Mouse (Mus musculus) thymus, postnatal 10 days (tissue): Measurements from ENCODE around the gene Jagn1.

ENCODE experiments used
- DNase-seq, 2 experiments: peaks; one replicate each; pipeline ENCODE4 v3.0.0; 2021; ENCODE audit warnings: low spot score in 2 of 2

Gene Jagn1

DNA sequence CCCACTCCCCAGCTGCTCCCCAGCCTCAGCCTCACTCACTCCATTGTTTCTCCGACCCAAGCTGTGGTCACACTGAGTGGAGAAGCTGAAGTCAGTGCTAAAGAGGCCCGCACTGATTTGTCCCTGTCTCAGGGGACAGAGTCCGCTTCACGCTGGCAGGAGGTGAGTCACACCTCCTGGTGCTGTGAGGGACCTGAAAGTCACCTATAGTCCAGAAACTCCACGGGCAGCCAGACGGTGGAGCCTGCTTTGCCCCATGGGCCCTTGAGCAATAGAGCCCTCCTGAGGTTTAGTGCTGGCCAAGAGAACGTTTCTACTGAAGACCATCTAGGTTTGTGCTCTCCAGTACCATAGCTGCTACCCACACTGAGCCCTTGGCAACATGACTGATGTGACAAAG is 7.7 kb upstream of the Jagn1 start:
- no peak for DNase-seq

DNA sequence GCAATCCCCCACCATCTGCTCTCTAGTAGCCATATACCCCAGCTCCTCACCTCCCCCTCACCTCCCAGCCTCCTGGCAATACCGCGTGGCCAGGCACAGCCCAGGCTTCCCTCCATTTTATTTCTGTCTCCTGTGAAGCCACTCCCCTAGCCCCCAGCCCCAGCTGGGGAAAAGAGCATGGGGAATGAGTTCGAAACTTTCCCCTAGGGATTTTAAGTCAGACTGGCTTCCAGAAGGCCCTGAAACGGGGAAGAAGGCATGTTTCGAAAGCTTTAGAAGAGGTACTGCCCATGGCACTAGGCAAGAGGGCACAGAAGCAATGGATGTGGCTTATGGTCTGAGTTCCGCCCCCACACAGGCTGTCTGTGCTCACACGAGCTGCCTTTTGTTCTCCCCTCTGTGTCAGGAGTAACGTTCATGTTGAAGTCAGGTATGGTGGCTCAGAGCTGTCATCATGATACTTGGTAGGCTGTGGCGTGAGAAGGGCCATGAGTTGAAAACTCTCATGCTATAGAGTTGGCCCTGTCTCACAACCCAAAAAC is 6.6 kb upstream of the Jagn1 start, which contains the start of gene Cidec:
Cidec (minus strand) TSS at position 97 of the 542 bp plus-strand sequence.
- DNase-seq, result no peak

- DNase-seq, result no peak
Observed at GRCm38 (mm10) chr6:113437135-113437534, 5.2 kb upstream of the Jagn1 start.

GRCm38 (mm10) chr6:113438721-113439430 is 3.5 kb upstream of the Jagn1 start:
- DNase-seq, result no peak

- DNase-seq, result no peak
Observed at GRCm38 (mm10) chr6:113440686-113441085, 1.7 kb upstream of the Jagn1 start.

DNA sequence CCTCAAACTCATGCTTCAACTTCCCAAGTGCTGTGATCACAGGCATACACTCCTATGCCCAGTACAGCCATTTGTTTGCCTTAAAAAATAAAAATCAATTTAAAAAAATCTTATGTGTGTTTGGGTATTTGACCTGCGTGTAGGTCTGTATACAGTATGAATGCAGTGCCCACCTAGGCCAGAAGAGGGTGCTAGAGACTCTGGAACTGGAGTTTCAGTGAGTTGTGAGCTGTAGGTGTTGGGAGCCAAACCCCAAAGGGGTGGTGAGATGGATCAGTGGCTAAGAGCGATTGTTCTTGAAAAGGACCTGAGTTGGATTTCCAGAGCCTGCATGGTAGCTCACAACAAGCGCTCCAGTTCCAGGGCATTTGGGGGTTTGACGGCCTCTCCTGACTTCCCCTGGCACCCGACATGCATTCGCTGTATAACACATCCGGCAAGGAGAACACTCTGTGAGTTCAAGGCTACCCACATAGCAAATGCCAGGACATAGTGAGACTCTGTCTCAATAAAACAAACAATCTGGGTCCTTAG is 1.2 kb upstream of the Jagn1 start:
- peak; percentile 70 to 82 for DNase-seq

DNA sequence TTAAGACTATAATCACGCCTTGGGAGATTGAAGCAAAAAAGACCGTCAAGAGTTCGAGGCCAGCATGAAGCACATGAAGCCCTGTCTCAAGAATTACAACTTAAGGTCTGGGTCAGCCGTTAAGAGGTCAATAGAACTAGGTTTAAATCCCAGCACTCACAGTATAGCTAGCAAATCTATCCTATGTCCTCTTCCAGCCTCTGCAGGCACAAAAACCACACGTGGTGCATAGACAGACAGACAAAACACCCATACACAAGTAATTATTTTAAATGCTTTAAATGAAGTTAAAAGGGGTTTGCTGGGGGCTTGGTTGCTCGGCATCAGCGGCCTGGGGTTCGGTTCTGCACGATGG is 305 bp upstream of the Jagn1 start:
- DNase-seq, result no peak

GRCm38 (mm10) chr6:113443091-113443490 is 722 bp downstream of the Jagn1 start:
- DNase-seq, result no peak

GRCm38 (mm10) chr6:113444207-113444965 is 2.0 kb downstream of the Jagn1 start:
- no peak for DNase-seq

DNA sequence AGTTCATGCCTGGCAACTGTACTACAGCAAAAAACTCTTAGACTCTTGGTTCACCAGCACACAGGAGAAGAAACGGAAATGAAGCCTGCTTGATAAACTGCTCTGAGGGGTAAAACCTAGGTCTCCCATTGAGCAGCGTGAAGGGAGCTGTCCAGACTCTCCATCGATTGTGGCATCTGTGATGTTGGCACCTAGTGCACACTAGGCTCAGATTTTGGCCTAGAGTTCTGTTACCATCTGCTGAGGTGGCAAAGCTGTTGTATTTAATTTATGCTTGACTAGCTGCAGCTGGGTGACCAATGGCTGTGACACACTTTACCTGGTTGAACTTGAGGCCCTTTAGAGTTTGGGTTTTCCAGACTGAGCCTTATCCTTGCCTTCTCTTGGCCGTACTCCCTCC is 5.3 kb downstream of the Jagn1 start:
- DNase-seq, result no peak

DNA sequence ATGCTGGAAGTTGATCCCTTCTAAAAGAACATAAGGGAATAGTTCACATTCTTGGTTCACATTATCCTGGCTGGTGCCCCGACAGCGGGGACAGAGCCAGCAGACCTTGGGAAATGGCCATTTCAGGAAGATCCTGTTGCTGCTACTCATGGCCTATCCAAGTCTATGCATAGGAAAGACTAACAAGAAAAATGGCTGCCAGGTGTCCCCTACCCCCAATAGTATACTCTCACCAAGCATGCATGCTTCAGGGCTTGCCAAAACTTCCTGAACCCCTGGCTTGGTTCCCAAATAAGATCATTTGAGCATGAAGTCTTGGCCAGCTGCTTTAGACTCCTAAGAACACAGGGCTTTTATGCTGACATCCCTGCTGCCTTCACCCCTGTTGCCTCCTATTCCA is 9.5 kb downstream of the Jagn1 start:
- no peak for DNase-seq

DNA sequence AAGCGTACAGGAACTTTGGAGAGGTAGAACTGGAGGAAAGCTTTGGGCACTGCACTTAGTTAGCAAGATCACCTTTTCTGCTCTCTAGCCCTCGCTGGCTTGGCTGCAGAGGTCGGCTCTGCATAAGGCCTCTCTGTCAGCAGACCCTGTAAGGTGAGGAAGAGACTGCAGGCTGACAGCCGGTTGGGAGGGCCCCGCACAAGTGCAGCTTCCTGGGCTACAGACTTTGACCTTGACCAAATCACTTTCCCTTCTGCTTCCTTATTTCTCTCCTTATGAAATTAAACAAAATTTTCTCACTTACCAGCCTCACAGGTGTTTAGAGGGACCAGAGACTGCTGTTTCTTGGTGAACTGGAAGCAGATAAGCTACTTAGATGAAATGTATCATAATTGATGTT is 12.6 kb downstream of the Jagn1 start:
- DNase-seq, result no peak

DNA sequence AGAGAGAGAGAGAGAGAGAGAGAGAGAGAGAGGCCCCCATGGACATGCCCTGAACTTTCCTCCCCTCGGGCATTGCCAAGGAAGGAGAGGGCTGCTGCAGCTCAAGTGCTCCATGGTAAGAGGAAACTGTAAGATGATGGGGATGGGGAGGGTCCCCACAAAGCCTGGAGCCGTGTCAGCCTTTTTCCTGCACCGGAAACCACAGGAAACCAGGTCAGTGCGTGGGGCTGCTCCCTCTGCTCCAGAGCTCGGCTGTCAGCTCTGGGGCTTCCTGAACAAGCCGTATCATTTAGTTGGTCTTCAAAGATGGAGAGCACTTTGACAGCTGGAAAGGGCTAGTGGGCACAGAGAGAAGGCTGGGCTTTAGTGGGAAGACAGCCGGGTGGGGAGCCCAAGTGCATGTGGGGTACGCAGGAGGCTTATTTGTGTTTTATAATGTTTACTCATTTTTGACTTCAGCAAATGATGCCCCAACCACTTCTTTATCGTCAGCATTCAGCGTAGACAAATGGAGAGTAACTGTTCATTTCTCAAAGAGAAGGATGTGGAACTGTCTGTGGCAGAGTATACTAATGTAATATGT is 15.7 kb downstream of the Jagn1 start, which contains the start of gene Il17re:
Il17re (plus strand) TSS at position 533 of the 583 bp plus-strand sequence.
- peak; percentile 51 to 52 for DNase-seq

DNA sequence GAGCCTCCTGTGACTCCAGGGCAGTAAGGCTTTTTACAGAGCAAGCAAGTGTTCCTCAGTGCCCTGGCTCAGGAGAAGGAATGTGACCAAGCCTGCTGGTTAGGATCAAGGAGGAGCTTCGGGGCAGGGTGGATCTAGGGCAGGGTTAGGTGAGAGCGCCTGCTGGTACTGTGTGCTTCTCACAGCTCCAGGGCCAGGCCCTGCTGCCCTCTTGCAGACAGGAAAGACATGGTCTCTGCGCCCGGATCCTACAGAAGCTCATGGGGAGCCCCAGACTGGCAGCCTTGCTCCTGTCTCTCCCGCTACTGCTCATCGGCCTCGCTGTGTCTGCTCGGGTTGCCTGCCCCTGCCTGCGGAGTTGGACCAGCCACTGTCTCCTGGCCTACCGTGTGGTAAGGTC is 16.3 kb downstream of the Jagn1 start:
- DNase-seq, result peak in 1 of 2 experiments; percentile 24

DNA sequence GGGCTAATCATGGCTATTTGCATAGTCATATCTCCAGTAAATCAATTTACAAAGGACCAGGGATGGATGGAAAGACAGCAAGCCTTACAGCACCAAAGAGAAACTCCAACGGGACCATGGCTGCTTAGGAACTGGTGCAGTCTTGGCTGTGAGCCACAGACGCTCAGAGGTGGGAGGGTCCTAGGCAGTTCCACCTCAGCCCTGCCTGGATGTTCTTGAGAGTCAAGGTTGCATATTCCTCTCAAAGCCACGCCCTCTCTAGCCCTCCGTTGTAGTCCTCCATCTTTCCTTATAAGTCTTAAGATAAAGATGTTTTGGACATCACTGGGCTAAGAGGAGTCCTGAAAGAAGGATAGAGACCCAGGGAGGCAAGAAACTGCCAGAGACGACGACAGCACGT is 21.7 kb downstream of the Jagn1 start:
- DNase-seq, result no peak

DNA sequence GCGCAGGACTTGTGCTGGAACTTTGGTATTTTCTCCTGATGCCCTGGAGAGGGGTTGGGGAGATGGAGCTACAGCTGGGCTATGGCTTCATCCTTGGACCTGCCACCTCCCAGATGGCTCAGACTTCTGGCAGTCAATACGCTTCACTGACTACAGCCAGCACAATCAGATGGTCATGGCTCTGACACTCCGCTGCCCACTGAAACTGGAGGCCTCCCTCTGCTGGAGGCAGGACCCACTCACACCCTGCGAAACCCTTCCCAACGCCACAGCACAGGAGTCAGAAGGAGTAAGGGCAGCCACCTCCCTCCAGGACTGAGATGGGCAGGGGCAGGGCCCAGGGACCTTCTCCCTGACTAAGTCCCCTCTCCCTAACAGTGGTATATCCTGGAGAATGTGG is 23.2 kb downstream of the Jagn1 start:
- no peak for DNase-seq

DNA sequence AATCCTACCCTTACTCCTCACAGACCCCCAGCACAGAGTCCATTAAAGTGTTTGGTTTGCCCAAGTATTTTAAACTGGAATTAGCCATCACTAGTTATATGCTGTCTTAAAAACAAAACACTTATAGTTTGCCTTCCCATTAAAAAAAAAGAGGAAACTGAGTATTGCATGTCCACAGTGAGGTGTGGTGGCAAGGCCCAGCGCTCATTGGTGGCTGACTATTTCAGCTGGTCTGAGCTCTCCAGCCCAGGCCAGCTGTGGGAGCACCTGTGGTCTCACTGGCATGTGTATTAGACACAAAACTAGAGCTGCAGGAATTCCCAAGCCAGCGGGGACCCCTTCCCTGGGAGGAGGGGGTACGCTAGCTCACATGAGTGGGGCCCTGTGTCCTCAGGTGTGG is 26.1 kb downstream of the Jagn1 start:
- DNase-seq, result no peak

DNA sequence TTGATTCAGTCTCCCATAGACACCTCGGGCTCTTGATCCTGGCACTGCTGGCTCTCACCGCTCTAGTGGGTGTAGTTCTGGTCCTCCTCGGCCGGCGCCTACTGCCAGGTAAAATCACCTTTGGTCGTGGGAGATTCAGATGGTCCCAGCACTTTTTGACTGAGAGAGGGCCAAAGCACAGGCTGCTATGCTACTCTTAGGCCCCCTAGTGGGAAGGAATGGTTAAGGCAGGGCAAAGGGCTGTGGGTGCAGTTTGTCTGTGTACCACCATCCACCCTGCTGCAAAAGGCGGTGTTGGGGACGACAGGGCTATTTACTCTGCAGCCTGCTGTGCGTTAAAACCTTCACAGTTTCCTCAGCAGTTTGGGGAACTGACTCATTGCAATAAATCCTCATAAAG is 26.7 kb downstream of the Jagn1 start:
- peak; percentile 81 to 89 for DNase-seq

DNA sequence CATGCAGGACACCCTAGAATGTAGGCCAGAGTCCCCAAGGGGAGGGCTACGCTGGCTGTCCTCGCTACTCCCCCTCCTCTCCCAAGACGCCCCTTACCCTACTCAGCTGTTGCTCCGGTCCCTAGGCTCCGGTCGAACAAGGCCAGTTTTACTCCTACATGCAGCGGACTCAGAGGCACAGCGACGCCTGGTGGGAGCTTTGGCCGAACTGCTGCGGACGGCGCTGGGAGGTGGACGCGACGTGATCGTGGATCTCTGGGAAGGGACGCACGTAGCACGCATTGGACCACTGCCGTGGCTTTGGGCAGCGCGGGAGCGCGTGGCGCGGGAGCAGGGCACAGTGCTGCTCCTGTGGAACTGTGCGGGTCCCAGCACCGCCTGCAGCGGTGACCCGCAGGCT is 27.1 kb downstream of the Jagn1 start:
- DNase-seq, result peak; percentile 41 to 65

- no peak for DNase-seq
Observed at GRCm38 (mm10) chr6:113471297-113471936, 29.0 kb downstream of the Jagn1 start, which contains the start of gene Il17rc. TSS of gene Il17rc (plus strand) at chr6:113471427.

GRCm38 (mm10) chr6:113472061-113472460 is 29.7 kb downstream of the Jagn1 start:
- no peak for DNase-seq

GRCm38 (mm10) chr6:113473246-113473645 is 30.9 kb downstream of the Jagn1 start:
- no peak for DNase-seq
